Mouse (Mus musculus) small intestine, adult 2 months (tissue): Measurements from ENCODE around the gene Hinfp.

Source experiments
- CTCF ChIP-seq: fragments of 200-500 bp; IDR thresholded peaks from 2 replicates; pipeline ENCODE4 v1.5.1; 2012; ENCODE audit warnings: low read depth, mild to moderate bottlenecking, control low read depth, inconsistent platforms, low read length, moderate library complexity, mixed read lengths; ENCODE audit not compliant: insufficient replicate concordance, insufficient read length; ENCODE audit errors: extremely low read depth
- POLR2A ChIP-seq: fragments of 200-500 bp; IDR thresholded peaks from 2 replicates; pipeline ENCODE4 v1.6.1; 2012; ENCODE audit warnings: low read depth, mild to moderate bottlenecking, control low read depth, inconsistent platforms, low read length, moderate library complexity

- TF ChIP-seq CTCF (no peak), POLR2A (no peak)
These were observed 52.0 kb downstream of the Hinfp start for GRCm38 (mm10) chr9:44253441-44253840.
